In genomic region chr16:92871728-92872127, GRCm38 (mm10) we compare ENCODE assay signal across 15 mouse cellular contexts.
"Had no signal": no experiment of that assay in that cellular context is flagged by ENCODE, and none has a peak within 500 bp of the region (broad histone marks: within the 10 kb centered on the region; RNA-seq: fewer than 3 reads in every experiment).

No protein-coding gene starts in this region.

- H3K4me3 ChIP-seq: kidney, embryonic 15.5 days; limb, embryonic 15.5 days; midbrain, embryonic 12.5 days had no signal

- H3K27ac ChIP-seq: kidney, embryonic 15.5 days; limb, embryonic 15.5 days; midbrain, embryonic 12.5 days; stomach, postnatal 0 days had no signal

- H3K36me3 ChIP-seq: kidney, embryonic 15.5 days; limb, embryonic 15.5 days; midbrain, embryonic 12.5 days had no signal

- H3K9me3 ChIP-seq: kidney, embryonic 15.5 days; limb, embryonic 15.5 days; midbrain, embryonic 12.5 days had no signal

- H3K4me1 ChIP-seq: kidney, embryonic 15.5 days; limb, embryonic 15.5 days; midbrain, embryonic 12.5 days had no signal

- ATAC-seq: intestine, embryonic 16.5 days; lung, postnatal 0 days; midbrain, embryonic 16.5 days had no signal

- H3K27me3 ChIP-seq: kidney, embryonic 15.5 days; limb, embryonic 15.5 days; midbrain, embryonic 12.5 days had no signal

- H3K9ac ChIP-seq: kidney, embryonic 15.5 days; limb, embryonic 15.5 days; midbrain, embryonic 12.5 days had no signal

- H3K4me2 ChIP-seq: kidney, embryonic 15.5 days; limb, embryonic 15.5 days; midbrain, embryonic 12.5 days had no signal

- DNase-seq: kidney, adult 2 months; kidney, postnatal 25 days; layer of hippocampus, adult 9-11 months; layer of hippocampus, postnatal 36 days; lung, adult 2 months; lung, postnatal 36 days; thymus, adult 2 months; thymus, postnatal 36 days had no signal
